Mouse (Mus musculus): Measurements from ENCODE around the gene Kmt2d. TPM values are rescaled to one million over a fixed set of nuclear protein-coding genes. Genes with fewer than 3 reads are reported as not detected.

Kmt2d gene
- polyA plus RNA-seq, 1 experiment = 20.8 TPM

DNA sequence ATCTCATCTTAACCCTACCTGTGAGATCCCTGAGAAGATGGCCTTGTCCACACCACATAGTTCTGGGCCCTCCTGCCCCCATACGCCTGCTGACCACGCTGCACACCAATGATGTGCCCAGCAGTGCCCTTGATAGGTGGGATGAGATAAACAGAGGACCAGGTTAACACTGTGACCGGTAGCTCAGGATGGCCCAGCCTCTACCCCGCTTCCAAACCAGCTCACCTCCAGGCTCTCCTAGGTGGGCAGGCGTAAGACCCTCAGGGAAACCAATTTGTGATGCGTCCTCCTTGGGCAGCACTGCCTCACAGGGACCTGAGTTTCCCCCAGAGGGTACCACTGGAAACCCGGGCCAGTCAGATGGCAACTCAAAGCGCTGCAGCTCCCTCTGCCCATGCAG lies 5.2 kb downstream of the Kmt2d start:
- H3K36me3 ChIP-seq (ENCODE audit: control insufficient read depth, insufficient read depth, low read length) = peaks cover 13% of the 10 kb centered on the region
- no peak for DNase-seq
- no peak overlapping the region for H3K4me3 ChIP-seq (ENCODE audit: insufficient read depth, low read depth, low read length)
- TF ChIP-seq POLR2A (IDR thresholded peaks at IDR 0.05; ENCODE audit: low read depth, low read length) = no peak
- no peak overlapping the region for H3K27ac ChIP-seq (ENCODE audit: insufficient read depth, low read depth, low read length)
- WGBS = 96% methylated on average over 8 of the region's 8 CpGs
- peaks cover 23% of the 10 kb centered on the region for H3K4me1 ChIP-seq (ENCODE audit: control insufficient read depth, insufficient read depth, low read length)
- no peaks in the 10 kb centered on the region for H3K27me3 ChIP-seq (replicated peaks; ENCODE audit: control insufficient read depth, insufficient read depth, low read length)

DNA sequence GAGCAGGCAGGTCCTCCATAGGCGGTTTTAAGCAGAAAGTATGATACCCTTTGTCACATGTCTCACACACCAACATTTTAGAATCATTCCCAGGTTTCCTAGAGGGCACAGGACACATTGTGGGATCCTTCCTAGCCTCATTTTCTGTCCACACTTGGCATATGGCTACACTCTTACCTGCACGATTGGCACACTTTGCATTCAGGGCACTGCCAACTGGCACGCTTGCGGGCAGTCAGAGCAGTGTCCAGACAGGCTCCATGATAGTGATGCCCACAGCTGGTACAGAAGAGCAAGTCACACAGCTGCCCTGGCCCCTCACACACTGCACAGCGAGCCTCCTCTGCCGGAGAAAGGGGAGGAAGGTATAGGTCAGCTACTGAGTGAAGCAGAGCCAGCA lies 6.1 kb downstream of the Kmt2d start:
- H3K27me3 ChIP-seq (replicated peaks; ENCODE audit: control insufficient read depth, insufficient read depth, low read length) = no peaks in the 10 kb centered on the region
- DNase-seq = no peak
- 93% methylated on average over 6 of the region's 6 CpGs for WGBS
- peaks cover 23% of the 10 kb centered on the region for H3K4me1 ChIP-seq (ENCODE audit: control insufficient read depth, insufficient read depth, low read length)
- no peak overlapping the region for H3K27ac ChIP-seq (ENCODE audit: insufficient read depth, low read depth, low read length)
- no peak for TF ChIP-seq CTCF (conservative IDR thresholded peaks at IDR 0.05; ENCODE audit: insufficient read depth, insufficient read length, low read depth, low read length)
- no peak for TF ChIP-seq POLR2A (IDR thresholded peaks at IDR 0.05; ENCODE audit: low read depth, low read length)
- H3K36me3 ChIP-seq (ENCODE audit: control insufficient read depth, insufficient read depth, low read length) = peaks cover 13% of the 10 kb centered on the region
- no peak overlapping the region for H3K4me3 ChIP-seq (ENCODE audit: insufficient read depth, low read depth, low read length)

DNA sequence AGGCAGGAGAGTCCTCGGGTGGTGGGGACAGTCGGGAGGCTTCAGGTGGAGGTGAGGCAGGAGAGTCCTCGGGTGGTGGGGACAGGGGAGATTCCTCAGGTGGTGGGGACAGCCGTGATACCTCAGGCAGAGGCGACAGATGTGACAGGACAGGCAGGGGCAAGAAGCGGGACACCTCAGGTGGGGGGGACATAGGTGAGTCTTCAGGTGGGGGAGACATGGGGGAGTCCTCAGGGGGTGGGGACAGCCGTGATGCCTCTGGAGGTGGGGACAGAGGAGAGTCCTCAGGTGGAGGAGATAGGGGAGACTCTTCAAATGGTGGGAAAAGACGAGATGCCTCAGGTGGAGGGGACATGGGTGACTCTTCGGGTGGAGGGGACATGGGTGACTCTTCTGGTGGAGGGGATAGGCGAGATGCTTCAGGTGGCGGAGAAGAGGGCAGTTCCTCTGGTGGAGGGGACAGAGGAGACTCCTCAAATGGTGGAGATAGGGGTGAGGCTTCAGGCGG lies 7.5 kb downstream of the Kmt2d start:
- 87% methylated on average over 12 of the region's 12 CpGs for WGBS
- Histone ChIP-seq H3K27me3 (replicated peaks; ENCODE audit: control insufficient read depth, insufficient read depth, low read length) (no peaks in the 10 kb centered on the region), H3K4me1 (ENCODE audit: control insufficient read depth, insufficient read depth, low read length) (peaks cover 9% of the 10 kb centered on the region), H3K27ac (ENCODE audit: insufficient read depth, low read depth, low read length) (no peak overlapping the region), H3K4me3 (ENCODE audit: insufficient read depth, low read depth, low read length) (no peak overlapping the region), H3K36me3 (ENCODE audit: control insufficient read depth, insufficient read depth, low read length) (peaks cover 13% of the 10 kb centered on the region)
- no peak for TF ChIP-seq CTCF (conservative IDR thresholded peaks at IDR 0.05; ENCODE audit: insufficient read depth, insufficient read length, low read depth, low read length)
- TF ChIP-seq POLR2A (IDR thresholded peaks at IDR 0.05; ENCODE audit: low read depth, low read length) = no peak
- no peak for DNase-seq

DNA sequence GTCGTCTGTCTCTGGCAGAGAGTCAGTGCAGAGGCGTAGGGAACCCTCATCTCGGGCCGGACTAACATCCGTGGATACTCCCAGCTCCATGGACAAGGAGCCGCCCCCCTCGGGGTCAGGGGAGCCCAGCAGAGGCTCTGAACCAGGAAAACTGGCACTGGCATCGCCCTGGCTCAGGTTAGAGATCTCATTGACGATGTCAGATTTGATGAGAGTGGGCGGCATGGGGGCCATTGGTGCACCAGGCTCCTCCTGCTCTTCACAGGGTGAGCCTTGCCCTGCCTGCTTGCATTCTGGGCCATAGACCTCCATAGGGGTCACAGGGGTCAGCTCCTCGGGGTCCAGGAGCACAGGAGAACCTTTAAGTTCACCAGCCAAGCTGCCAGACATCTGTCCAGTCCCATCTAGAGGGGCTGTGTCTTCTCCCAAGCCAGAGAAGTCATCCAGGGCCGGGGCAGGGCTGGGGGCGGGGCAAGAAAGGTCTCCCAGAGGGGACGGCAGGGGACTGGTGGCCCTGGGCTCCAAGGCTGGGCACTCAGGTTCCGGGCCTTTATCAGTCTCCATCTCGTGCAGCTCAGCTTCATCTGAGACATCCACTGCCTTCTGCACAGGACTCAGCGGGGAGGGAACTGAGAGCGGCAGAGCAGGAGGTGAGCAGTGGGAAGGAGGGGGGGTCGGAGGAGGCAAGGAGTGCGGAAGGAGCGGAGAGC lies 9.1 kb downstream of the Kmt2d start:
- no peak overlapping the region for H3K27ac ChIP-seq (ENCODE audit: insufficient read depth, low read depth, low read length)
- peaks cover 16% of the 10 kb centered on the region for H3K36me3 ChIP-seq (ENCODE audit: control insufficient read depth, insufficient read depth, low read length)
- H3K4me1 ChIP-seq (ENCODE audit: control insufficient read depth, insufficient read depth, low read length) = no peaks in the 10 kb centered on the region
- no peak for DNase-seq
- no peaks in the 10 kb centered on the region for H3K27me3 ChIP-seq (replicated peaks; ENCODE audit: control insufficient read depth, insufficient read depth, low read length)
- WGBS = 84% methylated on average over 21 of the region's 21 CpGs
- H3K4me3 ChIP-seq (ENCODE audit: insufficient read depth, low read depth, low read length) = no peak overlapping the region
- no peak for TF ChIP-seq CTCF (conservative IDR thresholded peaks at IDR 0.05; ENCODE audit: insufficient read depth, insufficient read length, low read depth, low read length)
- no peak for TF ChIP-seq POLR2A (IDR thresholded peaks at IDR 0.05; ENCODE audit: low read depth, low read length)

DNA sequence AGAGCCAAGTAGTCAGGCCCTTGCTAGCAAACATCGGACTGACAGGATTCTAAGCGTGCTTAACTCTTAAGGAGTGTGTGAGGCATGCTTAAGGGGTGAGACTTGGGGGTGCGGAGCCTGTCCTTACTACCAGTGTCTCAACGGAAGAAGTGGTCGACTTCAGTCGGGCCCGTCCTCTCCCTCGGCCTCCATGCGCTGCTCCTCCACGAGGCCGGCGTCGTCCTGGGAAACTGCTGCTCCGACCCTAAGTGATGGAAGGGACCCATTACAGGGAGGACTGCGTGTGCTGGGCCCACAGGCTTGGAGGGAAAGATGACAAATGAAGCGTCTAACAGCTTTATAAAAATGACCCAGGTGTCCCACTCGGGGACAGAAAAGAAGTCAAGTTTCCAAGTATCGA lies 10.1 kb downstream of the Kmt2d start:
- Histone ChIP-seq H3K36me3 (ENCODE audit: control insufficient read depth, insufficient read depth, low read length) (peaks cover 16% of the 10 kb centered on the region), H3K27ac (ENCODE audit: insufficient read depth, low read depth, low read length) (no peak overlapping the region), H3K4me1 (ENCODE audit: control insufficient read depth, insufficient read depth, low read length) (no peaks in the 10 kb centered on the region), H3K27me3 (replicated peaks; ENCODE audit: control insufficient read depth, insufficient read depth, low read length) (no peaks in the 10 kb centered on the region), H3K4me3 (ENCODE audit: insufficient read depth, low read depth, low read length) (no peak overlapping the region)
- no peak for DNase-seq
- TF ChIP-seq POLR2A (IDR thresholded peaks at IDR 0.05; ENCODE audit: low read depth, low read length) = no peak
- TF ChIP-seq CTCF (conservative IDR thresholded peaks at IDR 0.05; ENCODE audit: insufficient read depth, insufficient read length, low read depth, low read length) = no peak
- WGBS = 93% methylated on average over 18 of the region's 18 CpGs

DNA sequence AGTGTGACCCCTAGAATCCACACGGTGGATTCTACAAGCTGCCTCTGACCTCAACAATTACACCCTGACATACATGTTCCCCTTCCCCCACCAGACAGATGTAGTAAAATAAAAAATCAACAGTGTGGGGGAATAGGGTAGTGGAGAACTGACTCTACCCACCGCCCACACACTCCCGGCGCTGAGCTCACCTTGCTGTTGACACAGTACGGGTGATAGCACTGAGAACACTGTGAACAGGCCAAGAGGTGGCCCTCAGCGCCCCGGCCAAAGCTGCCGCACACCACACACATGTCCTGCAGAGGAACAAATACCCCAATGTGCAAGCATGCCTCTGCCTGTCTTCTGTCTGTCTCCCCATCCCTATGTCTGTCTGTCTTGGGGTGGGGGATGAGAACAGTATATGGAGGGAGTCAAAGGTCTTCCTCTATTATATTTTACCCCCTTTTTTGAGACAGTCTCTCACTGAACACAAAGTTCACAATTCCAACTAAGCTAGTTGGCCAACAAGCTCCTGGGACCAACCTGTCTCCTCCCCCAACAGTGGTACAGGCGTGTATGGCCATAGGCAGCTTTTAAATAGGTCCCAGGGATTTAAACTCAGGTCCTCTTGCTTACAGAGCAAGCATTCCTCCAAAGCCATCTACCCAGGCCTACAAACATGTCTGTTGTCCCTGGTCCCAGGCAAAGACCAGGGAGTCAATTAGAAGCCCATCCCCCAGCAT lies 11.5 kb downstream of the Kmt2d start:
- TF ChIP-seq POLR2A (IDR thresholded peaks at IDR 0.05; ENCODE audit: low read depth, low read length) (no peak), CTCF (conservative IDR thresholded peaks at IDR 0.05; ENCODE audit: insufficient read depth, insufficient read length, low read depth, low read length) (no peak)

DNA sequence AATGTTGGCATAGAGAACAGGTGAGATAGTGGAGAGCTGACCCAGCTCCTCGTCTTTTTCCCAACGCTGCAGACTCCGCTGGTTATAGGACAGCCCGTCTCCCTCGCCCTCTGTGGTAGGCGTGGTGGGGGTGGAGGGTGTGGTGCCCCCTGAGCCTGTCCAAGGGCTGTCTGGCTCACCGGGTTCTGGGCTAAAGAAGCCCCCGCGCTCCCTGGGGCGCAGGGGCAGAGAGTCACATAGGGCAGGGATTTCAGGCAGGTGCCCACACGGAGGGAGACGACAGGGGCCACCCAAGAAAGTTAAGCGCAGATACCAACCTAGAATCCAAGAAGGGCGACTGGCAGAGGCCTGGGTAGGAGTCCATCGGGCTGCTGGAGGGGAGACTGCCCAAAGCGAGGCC lies 16.8 kb downstream of the Kmt2d start:
- Histone ChIP-seq H3K36me3 (ENCODE audit: control insufficient read depth, insufficient read depth, low read length) (peaks cover 11% of the 10 kb centered on the region), H3K27ac (ENCODE audit: insufficient read depth, low read depth, low read length) (no peak overlapping the region)
- 93% methylated on average over 16 of the region's 16 CpGs for WGBS

More for the DNA sequence above, 11.5 kb downstream of the Kmt2d start:
- Histone ChIP-seq H3K4me3 (ENCODE audit: insufficient read depth, low read depth, low read length) (no peak overlapping the region), H3K27ac (ENCODE audit: insufficient read depth, low read depth, low read length) (no peak overlapping the region), H3K4me1 (ENCODE audit: control insufficient read depth, insufficient read depth, low read length) (no peaks in the 10 kb centered on the region), H3K27me3 (replicated peaks; ENCODE audit: control insufficient read depth, insufficient read depth, low read length) (no peaks in the 10 kb centered on the region), H3K36me3 (ENCODE audit: control insufficient read depth, insufficient read depth, low read length) (peaks cover 12% of the 10 kb centered on the region)
- DNase-seq = no peak
- WGBS = 68% methylated on average over 9 of the region's 9 CpGs

More for the DNA sequence above, 16.8 kb downstream of the Kmt2d start:
- Histone ChIP-seq H3K27me3 (replicated peaks; ENCODE audit: control insufficient read depth, insufficient read depth, low read length) (no peaks in the 10 kb centered on the region), H3K4me3 (ENCODE audit: insufficient read depth, low read depth, low read length) (no peak overlapping the region), H3K4me1 (ENCODE audit: control insufficient read depth, insufficient read depth, low read length) (no peaks in the 10 kb centered on the region)
- no peak for DNase-seq
- TF ChIP-seq POLR2A (IDR thresholded peaks at IDR 0.05; ENCODE audit: low read depth, low read length) (no peak), CTCF (conservative IDR thresholded peaks at IDR 0.05; ENCODE audit: insufficient read depth, insufficient read length, low read depth, low read length) (no peak)

Measured in kidney, adult 2 months (tissue).